ENCODE assay signal across 13 mouse cellular contexts in genomic region chr7:19694336-19695212, GRCm38 (mm10). TPM values are rescaled to one million over a fixed set of nuclear protein-coding genes. Genes with fewer than 3 reads are reported as not detected.
DNase-seq lines count a peak whose midpoint lies in the region; ATAC-seq and TF ChIP-seq lines count a peak whose summit lies in the region.
"Had no signal": no experiment of that assay in that cellular context is flagged by ENCODE, and none has a peak within 500 bp of the region (broad histone marks: within the 10 kb centered on the region; RNA-seq: fewer than 3 reads in every experiment).

No protein-coding gene starts in this region.

- no peak overlapping the region for H3K9ac ChIP-seq in forebrain, postnatal 0 days
- no peak overlapping the region for H3K9ac ChIP-seq in forebrain, embryonic 16.5 days (replicated peaks; ENCODE audit: low read depth, low read length)
- peak overlapping the region; percentile 60 for H3K9ac ChIP-seq in liver, adult 2 months (ENCODE audit: low read depth, low read length)
- no peak overlapping the region for H3K9ac ChIP-seq in heart, embryonic 15.5 days
- H3K9ac ChIP-seq: forebrain, embryonic 13.5 days; hindbrain, embryonic 13.5 days had no signal

- H3K27ac ChIP-seq in forebrain, postnatal 0 days (ENCODE audit: low read depth, low read length), result peak overlapping the region; percentile 5; the same call in 1 of the 2 replicates
- H3K27ac ChIP-seq in forebrain, embryonic 16.5 days (ENCODE audit: low read length), result no peak overlapping the region
- H3K27ac ChIP-seq in liver, adult 2 months (replicated peaks; ENCODE audit: insufficient read depth, low read depth, low read length), result peak overlapping the region; percentile 80
- H3K27ac ChIP-seq in heart, embryonic 15.5 days, result peak overlapping the region; percentile 77
- H3K27ac ChIP-seq: forebrain, embryonic 13.5 days; hindbrain, embryonic 13.5 days had no signal

- no peaks in the 10 kb centered on the region for H3K4me1 ChIP-seq in forebrain, postnatal 0 days (ENCODE audit: insufficient read depth)
- peaks cover 16% of the 10 kb centered on the region for H3K4me1 ChIP-seq in forebrain, embryonic 16.5 days (replicated peaks; ENCODE audit: control insufficient read depth, insufficient read depth, low read length)
- H3K4me1 ChIP-seq in liver, adult 2 months (ENCODE audit: control insufficient read depth, insufficient read depth, low read length), result peaks cover 25% of the 10 kb centered on the region
- peaks cover 56% of the 10 kb centered on the region for H3K4me1 ChIP-seq in heart, embryonic 15.5 days (replicated peaks)

- H3K36me3 ChIP-seq in forebrain, postnatal 0 days (ENCODE audit: insufficient read depth), result peaks cover 6% of the 10 kb centered on the region; the same call in 1 of the 2 replicates
- no peaks in the 10 kb centered on the region for H3K36me3 ChIP-seq in forebrain, embryonic 16.5 days (ENCODE audit: control insufficient read depth, insufficient read depth)
- H3K36me3 ChIP-seq in liver, adult 2 months (ENCODE audit: control insufficient read depth, insufficient read depth, low read length), result peaks cover 20% of the 10 kb centered on the region
- H3K36me3 ChIP-seq in heart, embryonic 15.5 days, result peaks cover 9% of the 10 kb centered on the region; the same call in 1 of the 2 replicates

- H3K4me2 ChIP-seq in forebrain, postnatal 0 days (ENCODE audit: low read depth), result no peak overlapping the region
- no peak overlapping the region for H3K4me2 ChIP-seq in forebrain, embryonic 16.5 days (ENCODE audit: low read length)
- H3K4me2 ChIP-seq in heart, embryonic 15.5 days, result no peak overlapping the region
- H3K4me2 ChIP-seq: forebrain, embryonic 13.5 days; hindbrain, embryonic 13.5 days had no signal

- no peaks in the 10 kb centered on the region for H3K9me3 ChIP-seq in forebrain, postnatal 0 days (ENCODE audit: low read length)
- no peaks in the 10 kb centered on the region for H3K9me3 ChIP-seq in forebrain, embryonic 16.5 days (ENCODE audit: control insufficient read depth, low read length)
- no peaks in the 10 kb centered on the region for H3K9me3 ChIP-seq in heart, embryonic 15.5 days (replicated peaks)
- H3K9me3 ChIP-seq: hindbrain, embryonic 13.5 days had no signal

- ATAC-seq in forebrain, postnatal 0 days, result no peak
- ATAC-seq in forebrain, embryonic 16.5 days, result no peak
- ATAC-seq in heart, embryonic 15.5 days (replicated peaks; ENCODE audit: insufficient number of reproducible peaks, insufficient read depth, low FRiP score, low read depth), result no peak
- 0 out of 2 replicates have a peak, but pooled peaks have one; percentile 0 for ATAC-seq in megakaryocyte progenitor cell, adult 5-6 weeks (replicated peaks; ENCODE audit: poor library complexity)
- ATAC-seq: forebrain, embryonic 13.5 days had no signal

- TF ChIP-seq POLR2A in liver, adult 2 months (IDR thresholded peaks at IDR 0.05; ENCODE audit: extremely low read depth, insufficient read depth, low read length), result peak; percentile 41; the same call in 1 of the 2 replicates

- DNase-seq in forebrain, postnatal 0 days, result no peak
- peak; percentile 96 for DNase-seq in liver, adult 2 months (ENCODE audit: extremely low read depth, low read depth, low spot score)
- DNase-seq in liver, result no peak
- DNase-seq in left cerebral cortex, adult 8-10 months (ENCODE audit: low spot score in 2 of 2), result no peak
- no peak for DNase-seq in gastrocnemius, postnatal 25 days
- DNase-seq: B cell, adult 2 months; cerebellum, postnatal 25 days had no signal

- WGBS in forebrain, postnatal 0 days, result 90% methylated on average over 10 of the region's 10 CpGs
- WGBS in forebrain, embryonic 16.5 days, result 91% methylated on average over 10 of the region's 10 CpGs
- WGBS in liver, adult 2 months, result 11% methylated on average over 10 of the region's 10 CpGs
- 68% methylated on average over 10 of the region's 10 CpGs for WGBS in heart, embryonic 15.5 days

- no peak overlapping the region for H3K4me3 ChIP-seq in forebrain, postnatal 0 days (ENCODE audit: low read depth, low read length)
- H3K4me3 ChIP-seq in forebrain, embryonic 16.5 days (replicated peaks; ENCODE audit: low read length), result no peak overlapping the region
- no peak overlapping the region for H3K4me3 ChIP-seq in liver, adult 2 months (ENCODE audit: insufficient read depth, low read depth, low read length)
- H3K4me3 ChIP-seq in heart, embryonic 15.5 days, result no peak overlapping the region
- H3K4me3 ChIP-seq: forebrain, embryonic 13.5 days; hindbrain, embryonic 13.5 days; midbrain, embryonic 10.5 days had no signal

- no peaks in the 10 kb centered on the region for H3K27me3 ChIP-seq in forebrain, postnatal 0 days (ENCODE audit: insufficient read depth, low read length)
- H3K27me3 ChIP-seq in forebrain, embryonic 16.5 days (replicated peaks; ENCODE audit: control insufficient read depth, insufficient read depth, low read length), result no peaks in the 10 kb centered on the region
- H3K27me3 ChIP-seq in liver, adult 2 months (ENCODE audit: control insufficient read depth, insufficient read depth, low read length), result no peaks in the 10 kb centered on the region
- no peaks in the 10 kb centered on the region for H3K27me3 ChIP-seq in heart, embryonic 15.5 days

- H3K79me2 ChIP-seq in liver, adult 2 months (ENCODE audit: control insufficient read depth, insufficient read depth, low read length), result peaks cover 16% of the 10 kb centered on the region

- no peak for TF ChIP-seq CTCF in forebrain, postnatal 0 days (IDR thresholded peaks at IDR 0.05; ENCODE audit: low read depth)
- TF ChIP-seq CTCF in liver, adult 2 months (IDR thresholded peaks at IDR 0.05; ENCODE audit: low read depth, low read length), result no peak

RNA-seq across cellular contexts. Expression of gene Apoc1, which starts 2.1 kb away (rescaled TPM):
- 2.1 and 5.3 TPM in 2 replicates for total RNA-seq in forebrain, postnatal 0 days (2014; rRNA removed)
- 3.0 and 5.5 TPM in 2 replicates for polyA plus RNA-seq in forebrain, postnatal 0 days (2015; fragmentation: Nextera tagmentation; extraction: Ambion mirVana)
- 0.58 and 1.8 TPM in 2 replicates for polyA plus RNA-seq in forebrain, embryonic 16.5 days (2015; fragmentation: Nextera tagmentation; extraction: Ambion mirVana)
- total RNA-seq in liver, adult 2 months (2014; rRNA removed), result 7,017 and 7,765 TPM in 2 replicates
- polyA plus RNA-seq in liver, adult 2 months (2012; rRNA removed), result 5,801 and 8,240 TPM in 2 replicates
- polyA plus RNA-seq in heart, embryonic 15.5 days (2015; fragmentation: Nextera tagmentation; extraction: Ambion mirVana), result 12.3 and 17.0 TPM in 2 replicates
- total RNA-seq in megakaryocyte progenitor cell, adult 5-6 weeks (2015), result 0.79 and 2.0 TPM in 2 replicates
- 1.1 and 6.4 TPM in 2 replicates for total RNA-seq in megakaryocyte progenitor cell, adult 5-6 weeks (2017)
- total RNA-seq in left cerebral cortex, adult 8-10 months (2022), result 1 to 10 TPM; 3.4 to 6.2 (median 4.7) TPM
- total RNA-seq in gastrocnemius, postnatal 25 days (2021), result 1 to 10 TPM in 1 of 2 experiments, not detected in 1; 3.7 TPM

RNA-seq across cellular contexts. Expression of gene Apoe, which starts 4.4 kb away (rescaled TPM):
- total RNA-seq in forebrain, postnatal 0 days (2014; rRNA removed), result 1,116 and 1,436 TPM in 2 replicates
- 1,283 and 1,495 TPM in 2 replicates for polyA plus RNA-seq in forebrain, postnatal 0 days (2015; fragmentation: Nextera tagmentation; extraction: Ambion mirVana)
- polyA plus RNA-seq in forebrain, embryonic 16.5 days (2015; fragmentation: Nextera tagmentation; extraction: Ambion mirVana), result 269 and 326 TPM in 2 replicates
- total RNA-seq in liver, adult 2 months (2014; rRNA removed), result 23,407 and 25,019 TPM in 2 replicates
- polyA plus RNA-seq in liver, adult 2 months (2012; rRNA removed), result 39,394 and 43,401 TPM in 2 replicates
- polyA plus RNA-seq in heart, embryonic 15.5 days (2015; fragmentation: Nextera tagmentation; extraction: Ambion mirVana), result 596 and 739 TPM in 2 replicates
- total RNA-seq in megakaryocyte progenitor cell, adult 5-6 weeks (2015), result 18.7 and 27.5 TPM in 2 replicates
- 110 and 130 TPM in 2 replicates for total RNA-seq in megakaryocyte progenitor cell, adult 5-6 weeks (2017)
- 1,000 to 10,000 TPM; 1,704 to 2,821 (median 2,131) TPM for total RNA-seq in left cerebral cortex, adult 8-10 months (2022)
- total RNA-seq in gastrocnemius, postnatal 25 days (2021), result 100 to 1,000 TPM in 1 of 2 experiments, 10 to 100 TPM in 1; 53.5 to 108 TPM

RNA-seq across cellular contexts. Expression of gene Apoc4, which starts 13.3 kb away (rescaled TPM):
- total RNA-seq in forebrain, postnatal 0 days (2014; rRNA removed), result not detected in 2 replicates
- not detected in 2 replicates for polyA plus RNA-seq in forebrain, postnatal 0 days (2015; fragmentation: Nextera tagmentation; extraction: Ambion mirVana)
- polyA plus RNA-seq in forebrain, embryonic 16.5 days (2015; fragmentation: Nextera tagmentation; extraction: Ambion mirVana), result not detected in 2 replicates
- total RNA-seq in liver, adult 2 months (2014; rRNA removed), result 2,758 and 2,845 TPM in 2 replicates
- 3,664 and 4,159 TPM in 2 replicates for polyA plus RNA-seq in liver, adult 2 months (2012; rRNA removed)
- polyA plus RNA-seq in heart, embryonic 15.5 days (2015; fragmentation: Nextera tagmentation; extraction: Ambion mirVana), result 0.34 and 2.5 TPM in 2 replicates
- total RNA-seq in megakaryocyte progenitor cell, adult 5-6 weeks (2015), result not detected in 2 replicates
- not detected in 2 replicates for total RNA-seq in megakaryocyte progenitor cell, adult 5-6 weeks (2017)
- total RNA-seq in left cerebral cortex, adult 8-10 months (2022), result under 1 TPM in 1 of 4 experiments, not detected in 3; 0.81 TPM
- total RNA-seq in gastrocnemius, postnatal 25 days (2021), result not detected
- polyA plus RNA-seq: hindbrain, embryonic 13.5 days; midbrain, embryonic 10.5 days had no signal

RNA-seq across cellular contexts. Expression of gene Gm44805, which starts 13.4 kb away (rescaled TPM):
- total RNA-seq in forebrain, postnatal 0 days (2014; rRNA removed), result not detected in 2 replicates
- polyA plus RNA-seq in forebrain, postnatal 0 days (2015; fragmentation: Nextera tagmentation; extraction: Ambion mirVana), result not detected in 2 replicates
- polyA plus RNA-seq in forebrain, embryonic 16.5 days (2015; fragmentation: Nextera tagmentation; extraction: Ambion mirVana), result not detected in 2 replicates
- total RNA-seq in liver, adult 2 months (2014; rRNA removed), result 38.2 and 45.8 TPM in 2 replicates
- polyA plus RNA-seq in liver, adult 2 months (2012; rRNA removed), result 86.3 and 159 TPM in 2 replicates
- polyA plus RNA-seq in heart, embryonic 15.5 days (2015; fragmentation: Nextera tagmentation; extraction: Ambion mirVana), result 0.25 TPM in 1 of 2 replicates, not detected in the other
- not detected in 2 replicates for total RNA-seq in megakaryocyte progenitor cell, adult 5-6 weeks (2015)
- not detected in 2 replicates for total RNA-seq in megakaryocyte progenitor cell, adult 5-6 weeks (2017)
- not detected for total RNA-seq in left cerebral cortex, adult 8-10 months (2022)
- not detected for total RNA-seq in gastrocnemius, postnatal 25 days (2021)
- polyA plus RNA-seq: forebrain, embryonic 13.5 days; hindbrain, embryonic 13.5 days; midbrain, embryonic 10.5 days had no signal

RNA-seq across cellular contexts. Expression of gene Apoc2, which starts 16.8 kb away (rescaled TPM):
- 0.86 TPM in 1 of 2 replicates, not detected in the other for total RNA-seq in forebrain, postnatal 0 days (2014; rRNA removed)
- polyA plus RNA-seq in forebrain, postnatal 0 days (2015; fragmentation: Nextera tagmentation; extraction: Ambion mirVana), result 0.50 TPM in 1 of 2 replicates, not detected in the other
- not detected in 2 replicates for polyA plus RNA-seq in forebrain, embryonic 16.5 days (2015; fragmentation: Nextera tagmentation; extraction: Ambion mirVana)
- 283 and 389 TPM in 2 replicates for total RNA-seq in liver, adult 2 months (2014; rRNA removed)
- 221 and 425 TPM in 2 replicates for polyA plus RNA-seq in liver, adult 2 months (2012; rRNA removed)
- polyA plus RNA-seq in heart, embryonic 15.5 days (2015; fragmentation: Nextera tagmentation; extraction: Ambion mirVana), result 2.0 and 7.9 TPM in 2 replicates
- total RNA-seq in megakaryocyte progenitor cell, adult 5-6 weeks (2015), result 1.7 and 2.7 TPM in 2 replicates
- 2.2 and 5.2 TPM in 2 replicates for total RNA-seq in megakaryocyte progenitor cell, adult 5-6 weeks (2017)
- not detected for total RNA-seq in left cerebral cortex, adult 8-10 months (2022)
- not detected for total RNA-seq in gastrocnemius, postnatal 25 days (2021)
- polyA plus RNA-seq: forebrain, embryonic 13.5 days; hindbrain, embryonic 13.5 days had no signal

Comparison
In these comparisons a context has a peak if more than half of its experiments do, and no peak if none do; other contexts are left out.
1. RNA of gene Apoc1, which starts 2.1 kb away (total RNA-seq): 7,017 to 7,765 TPM in liver, adult 2 months; 0.79 to 6.4 TPM in megakaryocyte progenitor cell, adult 5-6 weeks, 3.4 to 6.2 TPM in left cerebral cortex, adult 8-10 months, 2.1 to 5.3 TPM in forebrain, postnatal 0 days and 3.7 TPM in gastrocnemius, postnatal 25 days; every median in the first group is over 100 times any median in the second.
2. RNA of gene Apoc4, which starts 13.3 kb away (total RNA-seq): 2,758 to 2,845 TPM in liver, adult 2 months; not detected in forebrain, postnatal 0 days, not detected in megakaryocyte progenitor cell, adult 5-6 weeks, 0.81 TPM in left cerebral cortex, adult 8-10 months and not detected in gastrocnemius, postnatal 25 days; every median in the first group is over 1,000 times any median in the second.